Mouse (Mus musculus) WW6 (cell line): ENCODE measurements around the gene Olfr1441.

ENCODE experiments used
- DNase-seq: peaks from one replicate; pipeline ENCODE4 v3.0.0-alpha.2; 2013; ENCODE audit warnings: low read depth, low spot score

The Olfr1441 gene

GRCm38 (mm10) chr19:12417361-12417760, at the start of gene Olfr1441:
TSS of gene Olfr1441 (plus strand) at chr19:12417433.
- DNase-seq = no peak

DNA sequence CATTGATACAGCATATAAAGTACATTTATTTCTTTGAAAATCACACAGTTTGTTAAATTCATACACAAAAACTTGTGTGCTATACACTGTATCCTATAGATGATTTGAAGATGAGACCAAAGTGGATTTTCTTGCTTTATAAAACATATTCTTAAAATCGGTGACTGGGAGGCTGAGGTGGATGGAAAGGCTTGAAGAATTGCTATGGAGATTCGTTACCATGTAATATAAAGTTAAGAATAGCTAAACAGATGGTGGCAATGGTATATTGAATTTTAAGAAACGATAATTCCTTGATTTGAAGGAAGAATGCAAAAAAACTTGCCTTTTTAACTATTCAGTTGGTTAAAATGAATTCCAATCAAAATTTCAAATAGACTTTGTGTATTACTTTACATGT, 44.2 kb upstream of the Olfr1441 start:
- DNase-seq = no peak

DNA sequence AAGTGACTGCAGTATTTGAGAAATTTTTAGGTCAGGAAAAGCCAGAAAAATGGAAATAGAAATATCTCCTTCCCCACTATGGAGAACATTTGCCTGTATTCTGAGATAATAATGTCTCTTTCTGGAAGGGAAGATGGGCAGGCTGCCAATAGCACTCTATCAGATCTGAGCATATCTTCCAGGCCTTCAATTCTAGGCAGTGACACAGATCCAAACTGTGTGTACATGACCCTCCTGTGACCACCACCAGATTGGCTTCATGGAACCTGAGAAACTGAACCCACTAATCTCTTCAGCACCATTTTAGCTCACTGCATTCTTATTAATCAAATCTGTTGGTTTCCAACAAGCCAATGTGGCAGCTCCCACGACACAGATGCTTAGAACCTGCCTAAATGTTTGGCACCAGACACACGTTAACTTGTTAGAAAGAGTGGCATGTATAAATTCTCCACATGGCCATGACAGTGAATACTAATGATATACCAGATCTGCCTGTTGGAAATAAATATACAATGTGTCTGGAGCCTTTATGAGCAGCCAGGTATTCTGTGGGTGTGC, 42.7 kb upstream of the Olfr1441 start:
- DNase-seq = no peak

DNA sequence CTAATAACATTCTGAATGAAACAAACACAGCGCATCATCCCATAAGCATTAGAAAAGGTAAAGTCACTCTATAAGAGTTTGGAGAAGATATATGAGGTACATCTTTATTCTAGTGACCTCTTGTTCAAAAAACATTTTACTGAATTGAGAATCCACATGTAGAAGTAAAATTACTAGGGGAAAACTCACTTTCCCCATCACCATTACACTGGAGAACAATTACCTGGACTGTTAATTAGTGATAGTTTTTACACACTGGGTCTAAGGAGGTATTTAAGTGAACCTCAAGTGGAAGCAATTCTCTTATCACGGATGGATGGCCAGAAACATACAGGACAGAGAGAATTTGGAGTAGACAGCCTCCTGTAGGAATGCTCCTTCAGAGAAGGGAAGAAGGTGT, 30.3 kb upstream of the Olfr1441 start, which contains the start of gene Olfr1440:
TSS of gene Olfr1440 (plus strand) at position 301 of the 400 bp plus-strand sequence.
- no peak for DNase-seq

DNA sequence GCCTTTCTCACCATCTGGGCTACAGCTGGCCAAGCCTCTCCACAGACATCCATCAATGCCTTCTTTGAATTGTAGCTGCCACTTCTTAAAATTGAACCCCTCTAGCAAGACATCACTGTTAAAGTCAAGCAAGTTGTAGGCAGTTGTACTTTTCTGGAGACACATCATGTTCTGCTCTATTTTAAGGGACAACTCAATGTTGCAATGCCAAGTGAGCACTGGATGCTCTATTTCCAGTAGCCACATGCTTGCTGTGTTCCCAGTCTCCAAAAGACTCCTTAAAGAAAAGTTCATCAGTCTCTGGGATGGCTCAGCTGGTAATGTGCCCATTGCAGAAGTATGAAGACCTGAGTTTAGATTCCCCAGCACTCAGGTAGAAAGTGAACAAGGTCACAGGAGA, 3.5 kb upstream of the Olfr1441 start:
- DNase-seq = no peak

DNA sequence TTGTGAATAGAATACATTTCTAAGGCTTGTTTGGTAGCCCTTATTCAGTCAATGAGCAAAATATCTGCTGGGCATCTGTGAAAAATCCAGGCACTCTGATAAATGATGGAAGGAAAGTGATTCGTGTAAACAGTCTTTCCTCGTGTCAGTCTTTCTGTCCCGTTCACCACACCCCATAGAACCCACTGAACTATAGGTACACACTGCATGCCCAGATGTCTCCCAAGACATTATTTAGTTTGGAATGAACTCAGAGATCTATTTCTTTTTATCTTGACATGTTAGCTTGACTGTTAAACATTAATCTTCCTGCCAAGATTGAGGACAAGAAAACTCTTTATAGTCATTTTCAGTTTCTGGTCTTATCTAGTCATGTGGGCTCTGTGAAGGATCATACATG, 1.1 kb downstream of the Olfr1441 start:
- DNase-seq = no peak

DNA sequence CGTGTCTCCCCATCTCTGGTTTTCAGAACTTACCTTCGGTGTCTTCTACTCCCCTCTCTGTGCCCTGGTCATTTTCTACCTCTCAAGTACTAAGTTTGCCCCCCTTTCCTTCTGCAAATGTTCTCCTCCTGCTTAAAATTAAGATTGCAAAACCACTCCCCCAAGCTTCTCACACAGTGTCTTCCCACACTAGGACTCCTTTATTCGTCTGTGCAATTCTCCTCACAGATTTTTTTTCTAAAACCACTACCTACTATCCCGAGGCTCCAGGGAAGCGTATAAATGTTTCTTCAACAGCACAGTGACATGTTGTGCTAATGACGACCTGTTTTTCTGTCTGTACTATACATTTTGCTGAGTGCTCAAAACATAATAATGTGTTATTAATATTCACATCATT, 3.3 kb downstream of the Olfr1441 start:
- no peak for DNase-seq

GRCm38 (mm10) chr19:12421680-12422079, 4.4 kb downstream of the Olfr1441 start:
- no peak for DNase-seq

DNA sequence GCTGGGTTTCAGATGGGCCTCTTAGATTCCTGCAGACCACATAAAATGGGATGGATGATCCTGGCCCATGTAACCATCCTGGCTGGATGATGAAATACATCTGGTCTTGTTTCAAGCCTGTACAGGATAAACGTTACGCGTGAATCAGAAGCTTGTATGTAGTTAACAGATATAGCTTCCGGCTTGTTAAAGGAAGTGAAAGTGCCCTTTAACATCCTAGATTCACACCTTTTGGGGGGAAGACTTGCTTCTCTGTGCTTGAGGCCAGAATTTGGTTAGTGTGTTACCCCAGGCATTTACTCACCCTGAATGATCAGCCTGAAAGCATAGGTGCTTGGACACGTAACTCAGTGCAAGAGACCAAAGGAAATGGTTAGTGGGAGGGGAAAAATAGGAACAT, 9.9 kb downstream of the Olfr1441 start:
- DNase-seq = no peak

DNA sequence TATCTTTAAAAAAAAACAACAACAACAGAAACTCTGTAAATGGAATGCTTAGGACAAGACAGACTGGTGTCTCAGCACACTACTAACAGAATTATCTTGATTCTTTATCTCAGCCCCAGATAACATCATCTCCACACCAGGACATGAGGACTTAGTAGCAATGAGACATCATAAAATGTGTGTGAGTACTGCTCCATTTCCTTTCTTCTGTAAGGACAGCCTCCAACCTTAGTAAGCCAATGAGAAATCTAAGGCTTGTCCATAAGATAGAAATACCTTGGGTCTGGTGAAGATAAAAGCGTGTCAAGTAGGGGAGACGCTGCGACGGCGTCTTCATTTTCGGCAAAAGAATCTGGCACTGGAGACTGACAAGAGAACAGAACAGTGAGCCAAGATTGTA, 10.4 kb downstream of the Olfr1441 start, which contains the start of gene Pfpl:
TSS of gene Pfpl (plus strand) at position 301 of the 400 bp plus-strand sequence.
- DNase-seq = no peak

DNA sequence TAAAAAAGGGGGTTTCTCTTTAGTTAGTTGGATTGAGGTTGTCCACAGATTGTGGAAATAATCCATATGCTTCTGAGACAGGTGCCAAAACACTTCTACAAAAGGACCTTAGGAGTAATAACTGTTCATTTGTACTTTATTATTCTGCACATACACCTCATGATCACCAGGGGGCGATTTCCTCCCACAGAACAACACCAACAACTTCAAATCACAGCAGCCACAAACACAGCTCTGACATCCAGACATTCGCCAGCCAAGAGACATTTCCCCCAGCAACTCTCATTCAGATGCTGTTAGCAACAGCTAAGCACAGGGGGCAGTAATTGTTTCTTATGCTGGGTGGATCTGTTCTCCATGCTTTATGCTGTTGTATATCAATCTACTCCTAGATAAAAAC, 15.8 kb downstream of the Olfr1441 start:
- DNase-seq = no peak

DNA sequence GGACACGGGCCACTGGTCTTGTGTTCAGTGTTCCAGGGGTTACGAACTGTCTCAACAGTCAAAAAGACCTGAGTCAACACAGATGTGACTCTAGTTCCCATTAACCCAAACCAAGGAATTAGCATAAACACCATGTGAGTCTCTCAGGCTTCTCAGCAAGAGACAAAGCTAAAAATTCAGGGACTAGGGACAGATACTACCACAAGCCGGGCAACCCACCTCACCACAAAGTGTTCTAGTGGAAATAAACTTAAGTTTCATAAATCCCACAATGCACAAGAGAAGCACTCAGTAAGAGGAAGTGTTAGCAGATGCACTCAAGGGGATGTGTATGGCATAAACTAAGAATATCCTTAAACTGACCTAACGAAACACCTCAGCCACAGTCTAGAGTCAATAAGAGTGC, 17.8 kb downstream of the Olfr1441 start:
- no peak for DNase-seq

GRCm38 (mm10) chr19:12435750-12436524, 18.7 kb downstream of the Olfr1441 start:
- no peak for DNase-seq

- no peak for DNase-seq
Observed at GRCm38 (mm10) chr19:12439581-12439980, 22.3 kb downstream of the Olfr1441 start.

DNA sequence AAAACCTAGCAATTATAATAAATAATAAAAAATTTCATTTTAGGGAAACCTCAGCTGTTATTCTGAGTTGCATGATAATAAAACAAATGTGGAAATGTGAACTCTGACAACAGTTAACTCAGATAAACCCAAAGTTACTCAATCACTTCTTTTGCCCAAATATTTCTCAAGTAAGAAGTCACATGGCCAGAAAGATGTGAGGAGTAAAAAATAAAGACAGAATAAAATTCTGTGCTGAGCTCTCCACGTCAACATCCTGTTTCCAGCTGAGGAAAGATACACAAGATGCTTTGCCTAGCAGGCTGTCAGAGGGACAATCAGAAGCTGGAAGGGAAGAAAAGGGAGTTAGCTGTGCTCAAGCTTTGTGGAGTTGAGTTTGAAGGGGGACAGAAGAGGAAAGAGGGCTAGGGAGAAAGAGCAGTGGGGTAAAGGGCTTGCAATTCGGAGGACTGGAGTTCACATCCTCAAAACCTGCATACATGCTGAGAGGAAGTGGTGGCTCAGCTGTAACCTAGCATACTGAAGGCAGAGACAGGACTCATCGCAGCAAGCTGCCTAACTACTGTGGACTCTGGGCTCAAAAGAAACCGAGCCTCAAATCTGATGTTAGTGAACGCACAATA, 23.0 kb downstream of the Olfr1441 start:
- DNase-seq = no peak

- no peak for DNase-seq
Observed at GRCm38 (mm10) chr19:12442560-12442959, 25.3 kb downstream of the Olfr1441 start.

DNA sequence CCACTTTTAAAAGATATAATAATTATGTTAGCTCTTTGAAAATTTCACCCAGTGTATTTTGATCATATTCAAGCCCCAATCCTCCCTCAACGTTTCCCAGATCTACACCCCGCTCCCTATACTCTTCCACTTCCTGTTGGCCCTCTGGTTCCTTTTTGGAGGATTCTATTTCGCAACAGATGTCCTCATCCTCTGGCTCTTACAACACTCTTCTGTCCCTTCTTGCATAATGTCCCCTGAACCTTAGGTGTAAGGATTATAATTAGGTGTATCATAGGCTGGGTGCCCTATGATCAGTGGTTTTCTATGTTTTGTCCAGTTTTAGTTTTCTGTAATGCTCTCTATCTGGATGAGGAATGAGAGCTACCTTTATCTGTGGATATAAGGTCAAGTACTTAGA, 27.8 kb downstream of the Olfr1441 start:
- no peak for DNase-seq

GRCm38 (mm10) chr19:12457401-12458066, 40.3 kb downstream of the Olfr1441 start:
- no peak for DNase-seq

GRCm38 (mm10) chr19:12459516-12459915, 42.3 kb downstream of the Olfr1441 start:
- DNase-seq = no peak

DNA sequence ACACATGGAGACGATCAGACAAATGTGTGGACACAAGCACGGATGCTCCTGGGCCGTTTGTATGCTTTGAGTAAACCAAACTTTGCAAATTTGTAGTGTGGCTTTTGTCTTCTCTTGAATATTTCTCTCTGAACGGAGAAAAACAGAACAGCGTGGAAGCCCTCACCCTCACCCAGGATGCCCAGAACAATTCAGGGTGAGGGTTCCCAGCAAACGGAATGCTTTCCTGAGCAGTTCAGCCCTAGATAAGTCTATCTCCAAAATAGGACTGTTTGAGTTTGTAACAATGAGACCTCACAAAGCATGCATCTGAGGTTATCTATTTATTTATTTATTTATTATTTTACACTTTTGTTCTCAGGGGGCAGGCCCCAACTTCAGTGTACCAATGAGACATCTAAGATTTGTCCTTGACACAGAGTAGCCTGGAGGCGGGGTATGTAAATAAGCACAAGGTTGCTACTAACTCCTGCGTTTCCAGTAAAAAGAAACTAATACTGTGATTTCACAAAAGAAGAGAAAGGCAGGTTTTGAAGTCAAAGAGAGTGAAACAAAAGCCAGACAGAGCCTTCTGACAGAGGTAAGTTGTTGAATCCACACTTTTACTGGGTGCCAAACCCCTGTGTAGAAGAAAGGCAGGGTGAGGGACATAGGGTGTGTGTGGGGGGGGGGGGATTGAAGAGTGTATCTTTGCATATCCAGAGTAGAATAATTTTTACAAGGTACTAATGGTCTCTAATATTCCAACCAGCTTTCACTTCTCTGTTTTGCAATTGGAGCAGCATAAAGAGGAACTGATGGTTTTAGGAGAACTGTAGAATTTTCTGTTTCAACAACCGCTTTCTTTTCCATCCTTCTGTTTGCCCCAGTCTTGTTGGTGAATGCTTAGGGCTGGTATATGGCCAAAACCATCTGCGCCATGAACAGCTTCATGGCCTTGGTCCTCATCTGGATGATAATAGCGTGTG, 43.3 kb downstream of the Olfr1441 start, which contains the start of gene Mpeg1:
TSS of gene Mpeg1 (plus strand) at position 498 of the 968 bp plus-strand sequence.
- DNase-seq = no peak
